Comparison of ENCODE assay signal across 27 mouse cellular contexts in genomic region chr2:44313573-44313972, GRCm38 (mm10).
DNase-seq lines count a peak whose midpoint lies in the region; ATAC-seq lines count a peak whose summit lies in the region.
"Had no signal": no experiment of that assay in that cellular context is flagged by ENCODE, and none has a peak within 500 bp of the region (broad histone marks: within the 10 kb centered on the region; RNA-seq: fewer than 3 reads in every experiment).

No protein-coding gene starts in this region.

- no peak overlapping the region for H3K9ac ChIP-seq in neural tube, embryonic 12.5 days
- no peak overlapping the region for H3K9ac ChIP-seq in neural tube, embryonic 15.5 days (replicated peaks)
- no peak overlapping the region for H3K9ac ChIP-seq in liver, embryonic 16.5 days (ENCODE audit: low read depth, low read length)
- H3K9ac ChIP-seq: embryonic facial prominence, embryonic 12.5 days; heart, embryonic 15.5 days; hindbrain, embryonic 14.5 days had no signal

- no peaks in the 10 kb centered on the region for H3K27me3 ChIP-seq in neural tube, embryonic 12.5 days (replicated peaks)
- no peaks in the 10 kb centered on the region for H3K27me3 ChIP-seq in neural tube, embryonic 15.5 days (replicated peaks)
- H3K27me3 ChIP-seq in liver, embryonic 16.5 days (ENCODE audit: control insufficient read depth, insufficient read depth, low read depth, low read length): no peaks in the 10 kb centered on the region
- H3K27me3 ChIP-seq in midbrain, embryonic 10.5 days (ENCODE audit: low read depth, poor library complexity, severe bottlenecking): no peaks in the 10 kb centered on the region
- H3K27me3 ChIP-seq: embryonic facial prominence, embryonic 12.5 days; heart, embryonic 15.5 days; megakaryocyte, embryonic 14.5 days had no signal

- peaks cover 7% of the 10 kb centered on the region for H3K4me1 ChIP-seq in neural tube, embryonic 12.5 days
- 0 out of 2 replicates have a peak, but pooled peaks cover 9% of the 10 kb centered on the region for H3K4me1 ChIP-seq in neural tube, embryonic 15.5 days
- H3K4me1 ChIP-seq in liver, embryonic 16.5 days (ENCODE audit: control insufficient read depth, low read depth, low read length): peaks cover 3% of the 10 kb centered on the region; the same call in 1 of the 2 replicates
- H3K4me1 ChIP-seq in midbrain, embryonic 10.5 days: peaks cover 17% of the 10 kb centered on the region

- intact Hi-C loops in gastrocnemius, postnatal 14 days (cut with DNase I; ENCODE audit: low total_unique reads): no loop called here

- 0 out of 2 replicates have a peak, but pooled peaks have one; percentile 23 for ATAC-seq in neural tube, embryonic 12.5 days (ENCODE audit: low FRiP score, low read depth)
- ATAC-seq in neural tube, embryonic 15.5 days (ENCODE audit: low FRiP score): no peak
- ATAC-seq in granulocyte monocyte progenitor cell, adult 5-6 weeks (replicated peaks; ENCODE audit: poor library complexity, severe bottlenecking): peak; percentile 46
- peak; percentile 76 for ATAC-seq in liver, embryonic 16.5 days (ENCODE audit: low read depth)
- ATAC-seq: activated CD4-positive, CD25-positive, alpha-beta regulatory T cell, adult 4 months; inflammation-experienced regulatory T-cells, adult 6 months; midbrain, embryonic 16.5 days had no signal

- no peak overlapping the region for H3K4me2 ChIP-seq in neural tube, embryonic 12.5 days (replicated peaks)
- no peak overlapping the region for H3K4me2 ChIP-seq in neural tube, embryonic 15.5 days
- no peak overlapping the region for H3K4me2 ChIP-seq in liver, embryonic 16.5 days (ENCODE audit: low read depth, low read length)
- H3K4me2 ChIP-seq: embryonic facial prominence, embryonic 12.5 days; heart, embryonic 15.5 days; hindbrain, embryonic 14.5 days had no signal

- H3K4me3 ChIP-seq in neural tube, embryonic 12.5 days: no peak overlapping the region
- no peak overlapping the region for H3K4me3 ChIP-seq in neural tube, embryonic 15.5 days (replicated peaks)
- H3K4me3 ChIP-seq in liver, embryonic 16.5 days (ENCODE audit: low read depth, low read length): no peak overlapping the region
- no peak overlapping the region for H3K4me3 ChIP-seq in midbrain, embryonic 10.5 days
- H3K4me3 ChIP-seq: embryonic facial prominence, embryonic 12.5 days; heart, embryonic 15.5 days; layer of hippocampus, adult 2 months; megakaryocyte, embryonic 14.5 days; myocyte had no signal

- DNase-seq in gastrocnemius, postnatal 14 days: no peak
- DNase-seq in right cerebral cortex, postnatal 4 days: no peak
- no peak for DNase-seq in midbrain, embryonic 10.5 days (ENCODE audit: low spot score)
- DNase-seq: adrenal gland, postnatal 10 days; cerebellum, adult 11 months; cerebellum, postnatal 10 days; heart, postnatal 4 days; kidney, adult 8-10 months; kidney, postnatal 14 days; lung, adult 18-20 months; lung, postnatal 14 days; right cerebral cortex, adult 18-20 months; thymus, adult 2 months; thymus, postnatal 4 days had no signal

- H3K9me3 ChIP-seq in neural tube, embryonic 12.5 days: no peaks in the 10 kb centered on the region
- no peaks in the 10 kb centered on the region for H3K9me3 ChIP-seq in neural tube, embryonic 15.5 days (replicated peaks)
- H3K9me3 ChIP-seq in liver, embryonic 16.5 days (replicated peaks; ENCODE audit: control insufficient read depth, low read length): no peaks in the 10 kb centered on the region
- no peaks in the 10 kb centered on the region for H3K9me3 ChIP-seq in midbrain, embryonic 10.5 days (replicated peaks)
- H3K9me3 ChIP-seq: embryonic facial prominence, embryonic 12.5 days; heart, embryonic 15.5 days; megakaryocyte, embryonic 14.5 days had no signal

- H3K27ac ChIP-seq in neural tube, embryonic 12.5 days: no peak overlapping the region
- no peak overlapping the region for H3K27ac ChIP-seq in neural tube, embryonic 15.5 days (replicated peaks)
- H3K27ac ChIP-seq in liver, embryonic 16.5 days (ENCODE audit: low read length): no peak overlapping the region
- H3K27ac ChIP-seq in midbrain, embryonic 10.5 days (replicated peaks): no peak overlapping the region
- H3K27ac ChIP-seq: embryonic facial prominence, embryonic 12.5 days; heart, embryonic 15.5 days; hindbrain, embryonic 14.5 days; layer of hippocampus, adult 2 months had no signal

- 75% methylated on average over 3 of the region's 3 CpGs for WGBS in neural tube, embryonic 12.5 days
- 67% methylated on average over 3 of the region's 3 CpGs for WGBS in neural tube, embryonic 15.5 days
- WGBS in liver, embryonic 16.5 days (ENCODE audit: insufficient replicate concordance): 19% methylated on average over 3 of the region's 3 CpGs
- 87% methylated on average over 3 of the region's 3 CpGs for WGBS in midbrain, embryonic 10.5 days

- no peaks in the 10 kb centered on the region for H3K36me3 ChIP-seq in neural tube, embryonic 12.5 days
- H3K36me3 ChIP-seq in neural tube, embryonic 15.5 days: no peaks in the 10 kb centered on the region
- H3K36me3 ChIP-seq in liver, embryonic 16.5 days (ENCODE audit: control insufficient read depth, insufficient read depth): no peaks in the 10 kb centered on the region
- H3K36me3 ChIP-seq in midbrain, embryonic 10.5 days: no peaks in the 10 kb centered on the region
- H3K36me3 ChIP-seq: embryonic facial prominence, embryonic 12.5 days; heart, embryonic 15.5 days had no signal
